Mouse (Mus musculus) small intestine, adult 10 weeks (tissue): ENCODE results near the gene Vcl. TPM values are rescaled to one million over a fixed set of nuclear protein-coding genes. Genes with fewer than 3 reads are reported as not detected.

ENCODE experiments used
- polyA plus RNA-seq: library from polyadenylated mRNA; stranded (reverse); fragments of 350-450 nt; fragmentation: Illumina TruSeq; extraction: RNeasy Lipid Tissue Mini Kit (QIAGEN cat#74804); gene quantifications from one replicate; pipeline ENCODE4 v1.2.3, GENCODE M21; 2014; ENCODE audit warnings: low replicate concordance

The Vcl gene
- 72.4 TPM for polyA plus RNA-seq

DNA sequence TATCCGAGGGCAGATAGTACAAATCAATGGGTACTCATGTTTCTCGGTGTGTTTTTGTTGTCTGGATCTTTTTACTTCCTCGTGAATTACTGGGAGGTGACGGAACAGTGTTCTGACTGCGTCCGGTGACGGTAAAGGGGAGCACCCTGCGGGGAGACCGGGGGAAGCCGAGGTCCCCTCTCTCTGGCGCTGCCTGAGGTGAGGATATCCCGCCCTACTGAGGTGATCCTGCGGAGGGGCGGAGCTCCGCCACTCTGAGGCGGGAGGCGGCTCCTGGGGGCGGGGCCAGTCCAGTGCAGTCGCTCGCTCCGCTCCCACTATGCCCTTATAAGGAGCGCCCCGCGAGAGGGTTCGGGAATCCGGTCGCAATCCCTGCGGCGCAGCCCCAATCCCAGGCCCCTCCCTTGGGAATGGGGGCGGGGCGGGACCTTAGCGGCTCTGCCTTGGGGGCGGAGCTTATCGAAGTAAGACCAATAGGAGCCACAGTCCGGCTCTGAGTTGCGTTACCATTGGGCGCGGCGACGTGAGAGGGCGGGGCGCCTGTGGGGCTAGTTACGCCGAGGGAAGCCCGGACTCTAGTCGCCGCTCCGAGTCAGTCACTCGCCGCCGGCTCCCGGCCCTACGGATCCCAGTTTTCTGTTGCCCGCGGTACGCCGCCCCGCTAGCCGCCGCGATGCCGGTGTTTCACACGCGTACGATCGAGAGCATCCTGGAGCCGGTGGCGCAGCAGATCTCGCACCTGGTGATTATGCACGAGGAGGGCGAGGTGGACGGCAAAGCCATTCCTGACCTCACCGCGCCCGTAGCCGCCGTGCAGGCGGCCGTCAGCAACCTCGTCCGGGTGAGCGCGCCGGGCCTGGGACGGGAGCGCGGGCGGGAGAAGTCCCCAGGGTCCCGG is at the start of gene Vcl:
Gene Vcl, plus strand, starts transcription at position 551 of the 898 bp plus-strand sequence.

DNA sequence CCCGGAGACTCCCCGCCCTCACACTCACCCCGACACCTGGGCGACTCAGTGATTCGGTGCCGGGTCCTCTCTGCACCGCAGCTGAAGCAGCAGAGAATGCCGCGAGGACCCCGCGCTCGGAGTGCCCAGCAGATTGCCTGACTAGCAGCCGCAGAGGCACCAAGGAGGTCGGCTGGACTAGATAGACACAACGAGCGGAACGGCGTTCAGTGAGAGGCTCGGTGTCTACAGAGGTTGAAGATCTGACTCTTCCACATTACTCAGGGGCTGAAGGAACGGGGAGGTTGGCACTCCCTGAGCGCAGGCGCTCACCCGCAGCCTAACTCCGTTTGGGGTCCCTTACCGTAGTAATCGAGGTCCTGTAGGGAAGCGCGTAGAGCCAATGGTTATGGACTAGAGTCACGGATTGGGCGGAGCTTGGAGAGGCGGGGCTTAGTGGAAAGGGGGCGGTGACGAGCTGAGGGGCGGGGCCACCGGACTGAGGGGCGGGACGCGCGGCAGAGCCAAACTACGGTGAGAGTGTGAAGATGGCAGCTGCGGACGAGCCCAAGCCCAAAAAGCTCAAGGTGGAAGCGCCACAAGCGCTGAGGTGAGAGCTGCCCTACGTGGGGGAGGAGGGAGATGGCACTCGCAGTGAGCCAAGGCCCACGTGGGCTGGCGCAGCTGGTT is 123.0 kb downstream of the Vcl start, which contains the start of the genes Ap3m1 and Adk:
Gene Ap3m1, minus strand, starts transcription at position 397 of the 669 bp plus-strand sequence.
Gene Adk, plus strand, starts transcription at position 463 of the 669 bp plus-strand sequence.

Other genes with a start within 250 kb of the Vcl start
- 12.3 TPM for gene Fut11, start 234.4 kb upstream of the Vcl start, polyA plus RNA-seq
- gene Chchd1, start 226.4 kb upstream of the Vcl start, polyA plus RNA-seq, result 140 TPM
- gene Zswim8, start 221.8 kb upstream of the Vcl start, polyA plus RNA-seq, result 3.4 TPM
- 2.9 TPM for gene Ndst2, start 194.8 kb upstream of the Vcl start, polyA plus RNA-seq
- gene Camk2g, start 135.3 kb upstream of the Vcl start, polyA plus RNA-seq, result 8.3 TPM
- 7.6 TPM for gene Plau, start 92.7 kb upstream of the Vcl start, polyA plus RNA-seq
- 209 TPM for gene Ap3m1, start 123.1 kb downstream of the Vcl start, polyA plus RNA-seq
- gene Adk, start 123.2 kb downstream of the Vcl start, polyA plus RNA-seq, result 204 TPM